Mouse (Mus musculus) heart, adult 2 months (tissue): ENCODE results near the gene Uvssa.

Experiments
- CTCF ChIP-seq: fragments of 200-600 bp; IDR thresholded peaks from 2 replicates; pipeline ENCODE4 v1.8.1; 2022; ENCODE audit warnings: antibody characterized with exemption, mild to moderate bottlenecking, moderate library complexity
- EP300 ChIP-seq: fragments of 200-500 bp; IDR thresholded peaks from 2 replicates; pipeline ENCODE4 v1.6.1; 2011; ENCODE audit warnings: low read depth, low read length, control low read depth; ENCODE audit not compliant: insufficient read depth
- POLR2A ChIP-seq: fragments of 200-500 bp; IDR thresholded peaks from 2 replicates; pipeline ENCODE4 v1.6.1; 2011; ENCODE audit warnings: mild to moderate bottlenecking, low read depth, low read length, control low read depth; ENCODE audit not compliant: insufficient read depth

GRCm38 (mm10) chr5:33341165-33341564, 37.2 kb upstream of the Uvssa start:
- TF ChIP-seq POLR2A = no peak
- TF ChIP-seq CTCF = no peak
- no peak for TF ChIP-seq EP300
